Mouse (Mus musculus) CH12F3 (cell line): Measurements from ENCODE around the gene Inpp5a.

Source experiments
- in situ Hi-C: fragments of 300-500 bp; cut with MboI; formaldehyde crosslinking; loops from 2 replicates; pipeline ENCODE4 v1.14.3; 2020; ENCODE audit warnings: low sequenced_read_pairs

The Inpp5a gene

DNA sequence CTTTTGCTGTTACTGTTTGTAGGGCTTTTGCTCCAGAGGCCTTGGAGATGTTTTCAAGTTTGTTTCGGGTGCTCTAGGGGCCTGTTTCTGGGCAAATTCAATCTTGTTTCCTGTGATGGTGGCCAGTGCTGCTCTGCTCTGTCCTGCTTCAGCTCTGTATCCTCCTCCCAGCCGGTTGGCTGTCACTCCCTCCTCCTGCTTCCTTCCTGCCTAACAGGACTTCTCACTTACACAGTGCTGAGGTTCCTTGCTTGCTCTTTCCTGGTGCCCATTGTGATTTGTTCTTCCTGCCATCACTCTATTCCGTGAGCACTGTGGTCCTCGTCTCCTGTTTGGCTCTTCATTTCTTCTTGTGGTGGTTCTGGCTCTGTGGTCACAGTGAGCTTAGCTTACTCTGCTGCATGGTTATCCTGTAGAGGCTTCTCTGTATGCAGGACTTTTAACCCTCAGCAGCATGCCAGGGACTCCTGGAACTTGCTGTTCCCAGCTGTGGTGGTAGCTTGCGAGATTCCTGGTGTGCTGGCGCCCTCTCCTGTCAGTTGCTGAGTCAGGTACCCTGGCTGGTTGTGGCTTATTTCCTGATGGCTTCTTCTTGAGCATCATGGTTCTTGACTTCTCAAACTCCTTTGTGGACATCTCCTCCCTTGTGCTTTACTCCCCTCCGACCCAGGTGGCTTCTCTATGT, 84.1 kb downstream of the Inpp5a start:
- in situ Hi-C loops = loop anchor here (10.0 kb wide), 1 partner anchor 238 kb away; no protein-coding TSS in a partner anchor

GRCm38 (mm10) chr7:139475896-139476295, 87.0 kb downstream of the Inpp5a start:
- in situ Hi-C loops = loop anchor here (5.0 to 10.0 kb wide), 2 partner anchors 174 to 241 kb away; no protein-coding TSS in a partner anchor

GRCm38 (mm10) chr7:139476700-139477099, 87.8 kb downstream of the Inpp5a start:
- in situ Hi-C loops = loop anchor here (5.0 to 10.0 kb wide), 2 partner anchors 174 to 242 kb away; no protein-coding TSS in a partner anchor

- in situ Hi-C loops = loop anchor here (5.0 to 10.0 kb wide), 2 partner anchors 175 to 243 kb away; no protein-coding TSS in a partner anchor
Observed at GRCm38 (mm10) chr7:139477748-139478147, 88.8 kb downstream of the Inpp5a start.

DNA sequence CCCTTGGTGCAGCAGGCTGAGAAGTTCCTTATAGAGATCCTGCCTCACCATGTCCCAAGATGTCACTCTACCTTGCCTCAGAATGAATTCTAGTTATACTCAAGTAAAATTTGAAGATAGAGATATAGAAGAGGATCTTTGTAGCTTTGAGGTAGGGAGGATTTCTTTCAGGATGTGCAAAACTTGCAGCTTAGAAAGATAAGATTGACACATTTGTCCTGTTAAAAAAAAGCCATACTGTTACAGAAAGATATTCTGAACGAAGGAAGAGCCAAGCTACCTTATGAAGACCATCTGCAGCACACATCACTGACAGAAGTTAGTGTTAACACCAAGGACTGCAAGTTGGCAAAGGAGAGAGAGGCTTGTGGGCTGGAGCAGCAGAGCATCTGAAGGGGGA, 90.2 kb downstream of the Inpp5a start:
- in situ Hi-C loops = loop anchor here (5.0 to 10.0 kb wide), 2 partner anchors 177 to 244 kb away; no protein-coding TSS in a partner anchor

- in situ Hi-C loops = loop anchor here (5.0 to 10.0 kb wide), 2 partner anchors 177 to 245 kb away; no protein-coding TSS in a partner anchor
Observed at GRCm38 (mm10) chr7:139479626-139480025, 90.7 kb downstream of the Inpp5a start.

- in situ Hi-C loops = no loop called here
Observed at GRCm38 (mm10) chr7:139484206-139484955, 95.5 kb downstream of the Inpp5a start.

GRCm38 (mm10) chr7:139489721-139490211, 100.9 kb downstream of the Inpp5a start:
- in situ Hi-C loops = no loop called here

GRCm38 (mm10) chr7:139492351-139492750, 103.4 kb downstream of the Inpp5a start:
- in situ Hi-C loops = no loop called here

DNA sequence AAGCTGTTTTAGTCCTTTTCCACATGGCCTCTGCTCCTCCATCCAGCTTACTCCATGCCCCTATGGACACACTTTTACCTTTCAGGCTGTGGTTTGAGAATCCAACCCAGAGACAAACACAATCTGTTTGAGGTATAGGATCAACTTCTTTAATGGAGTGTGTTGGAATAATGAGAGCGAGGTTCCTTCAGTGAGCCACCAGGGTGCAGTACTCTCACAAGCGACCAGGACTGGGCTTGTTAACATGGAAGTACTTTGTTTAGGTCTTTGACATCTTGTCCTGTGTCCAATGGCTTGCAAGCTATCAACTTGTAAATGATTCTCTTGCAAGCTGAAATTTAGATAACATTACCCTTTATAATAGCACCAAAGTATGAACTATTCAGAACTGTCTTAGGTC, 104.0 kb downstream of the Inpp5a start:
- in situ Hi-C loops = no loop called here

DNA sequence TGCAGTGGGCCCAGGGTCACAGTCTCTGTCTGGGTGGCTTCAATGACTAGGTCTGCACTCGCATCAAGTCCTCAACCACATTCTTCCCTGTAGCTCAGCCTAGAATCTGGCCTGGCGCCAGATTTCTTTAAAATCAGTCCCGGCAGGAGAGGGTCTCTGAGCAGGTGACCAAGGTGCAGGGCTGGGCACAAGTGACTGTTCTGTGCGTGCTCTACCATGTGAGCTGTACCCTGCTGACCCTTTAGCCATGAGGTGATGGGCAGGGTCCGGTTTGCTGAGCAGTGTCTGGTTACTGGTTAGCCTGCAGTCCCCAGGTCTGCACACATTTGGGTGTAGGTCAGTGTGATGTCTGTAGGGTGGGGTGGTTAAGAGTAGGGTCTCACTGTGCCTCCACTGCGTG, 106.9 kb downstream of the Inpp5a start:
- in situ Hi-C loops = no loop called here

DNA sequence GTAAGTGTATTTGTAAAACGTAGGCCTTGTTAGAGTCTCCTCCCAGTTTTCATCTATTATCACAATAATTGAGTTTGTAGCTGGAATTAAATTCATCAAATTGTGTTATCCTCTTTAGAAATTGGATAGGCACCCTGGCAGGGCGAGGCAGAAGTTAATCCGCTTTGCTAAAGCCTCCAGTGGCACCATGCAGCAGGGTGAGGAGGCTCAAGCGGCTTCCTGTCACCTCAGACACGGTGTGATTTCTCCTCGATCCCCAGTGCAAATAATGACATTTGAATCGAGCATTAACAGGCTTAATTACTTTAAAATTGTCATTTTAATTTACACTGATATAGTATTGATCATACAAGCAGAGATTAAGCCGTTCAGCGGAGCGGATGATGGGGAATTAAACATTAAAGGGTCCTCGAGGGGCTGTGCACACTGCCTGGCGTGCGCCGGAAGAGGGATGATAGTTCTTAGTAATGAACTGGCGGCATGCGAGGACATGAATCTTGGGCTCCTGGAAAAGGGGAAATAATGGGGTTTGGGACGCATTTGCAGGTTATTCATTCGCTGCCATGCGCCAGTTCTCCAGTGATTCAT, 109.2 kb downstream of the Inpp5a start:
- in situ Hi-C loops = no loop called here

GRCm38 (mm10) chr7:139504064-139504463, 115.2 kb downstream of the Inpp5a start:
- in situ Hi-C loops = no loop called here

- in situ Hi-C loops = no loop called here
Observed at GRCm38 (mm10) chr7:139506677-139507412, 117.9 kb downstream of the Inpp5a start.

DNA sequence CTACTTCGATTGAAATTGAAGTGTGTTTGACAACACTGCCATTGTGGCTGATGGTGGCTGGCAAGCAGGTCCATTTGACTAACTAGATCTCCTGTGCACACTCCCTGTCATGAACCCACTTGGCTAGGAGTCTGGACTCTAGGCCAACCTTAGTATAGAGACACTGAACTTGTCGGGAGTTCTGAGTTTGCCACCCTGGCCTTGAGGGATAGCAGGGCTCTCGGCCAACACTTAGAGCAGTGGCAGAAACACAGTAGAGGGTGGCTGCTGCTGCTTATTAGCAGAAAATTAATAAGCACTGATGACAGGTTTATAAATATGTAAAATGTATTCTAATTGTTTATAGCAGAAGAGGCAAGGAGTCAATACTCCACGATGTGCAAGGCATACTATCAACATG, 120.0 kb downstream of the Inpp5a start:
- in situ Hi-C loops = no loop called here

- in situ Hi-C loops = no loop called here
Observed at GRCm38 (mm10) chr7:139515959-139516660, 127.2 kb downstream of the Inpp5a start.

DNA sequence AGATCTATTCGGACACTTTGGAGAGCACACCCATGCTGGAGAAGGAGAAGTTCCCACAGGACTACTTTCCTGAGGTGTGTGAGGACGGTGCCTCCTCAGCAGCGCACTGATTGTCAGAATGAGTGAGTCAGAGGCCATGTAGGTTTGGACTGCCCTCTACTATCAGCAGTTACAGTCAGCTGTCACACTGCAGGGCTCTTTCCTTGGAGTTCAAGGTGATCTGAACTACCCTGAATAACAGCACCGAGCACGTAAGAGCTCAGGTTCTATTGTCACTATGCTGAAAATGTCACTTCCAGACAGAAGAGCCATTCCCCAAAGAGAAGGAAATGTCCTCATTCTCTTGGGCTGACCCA, 127.7 kb downstream of the Inpp5a start:
- in situ Hi-C loops = no loop called here

DNA sequence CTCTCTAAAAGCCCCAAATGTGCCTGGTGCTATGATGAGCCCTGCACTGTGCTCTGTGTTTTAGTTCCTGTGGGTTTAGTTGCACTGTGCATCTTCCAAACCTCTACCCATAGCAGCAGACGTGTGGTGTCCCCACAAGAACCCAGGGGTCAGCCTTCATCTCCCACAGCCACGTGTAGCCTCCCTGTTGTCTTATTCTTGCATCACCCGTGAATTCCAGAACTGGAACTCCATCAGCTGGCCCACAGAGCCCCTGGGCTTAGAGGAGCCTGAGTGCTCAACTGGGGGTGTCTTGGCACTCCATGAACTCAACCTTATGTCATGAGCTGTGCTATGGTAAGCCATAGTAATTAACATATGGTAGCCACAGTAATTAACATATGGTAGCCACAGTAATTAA, 129.4 kb downstream of the Inpp5a start:
- in situ Hi-C loops = no loop called here

DNA sequence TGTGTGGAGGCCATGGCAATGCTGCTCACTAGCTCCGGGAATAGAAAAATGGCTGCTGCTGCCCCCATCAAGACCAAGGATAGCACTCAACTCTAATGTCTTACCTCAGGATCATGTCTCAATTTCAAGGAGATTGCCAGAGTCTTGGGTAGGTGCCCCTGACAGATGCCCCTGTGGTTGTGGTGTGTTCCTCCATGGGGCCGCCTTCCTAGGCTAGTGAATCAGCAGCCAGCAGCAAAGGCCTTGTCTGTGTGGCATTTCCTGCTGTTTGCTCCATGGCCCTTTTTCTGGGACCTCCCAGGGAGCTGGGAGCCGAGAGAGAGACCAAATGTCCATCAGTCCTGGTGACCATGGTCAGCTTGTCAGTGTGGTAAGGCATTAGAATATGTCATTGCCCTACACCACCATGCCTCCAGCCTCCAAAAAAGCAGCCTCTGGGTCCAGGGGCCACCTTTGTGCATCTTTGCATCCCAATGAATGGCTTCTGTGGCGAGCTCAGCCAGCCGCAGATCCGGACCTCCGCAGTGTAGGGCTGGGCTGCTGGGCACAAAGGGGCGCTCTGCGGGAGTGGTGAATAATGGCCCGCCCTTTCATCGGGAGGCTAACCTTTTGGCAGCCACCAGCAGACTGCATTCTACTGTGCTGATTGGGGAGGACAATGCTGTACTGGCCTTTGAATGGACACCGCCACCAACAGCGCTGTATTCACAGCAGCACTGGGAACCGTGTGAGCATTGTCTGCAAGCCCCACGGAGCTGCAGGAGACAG, 139.6 kb downstream of the Inpp5a start:
- in situ Hi-C loops = no loop called here
